Mouse (Mus musculus) CH12.LX (cell line): ENCODE measurements at regions not wholly inside any gene's neighbourhood (a gene's known extent, or its start where the extent isn't known, plus 50 kb on each side); places are given as distances from the start of the nearest gene placed in this dataset.

Source experiments
- CTCF ChIP-seq, 2 experiments: IDR thresholded peaks in 1 of 2; conservative IDR thresholded peaks in 1 of 2; 2 replicates each; pipeline ENCODE4 v1.5.1; 2011 to 2012; ENCODE audit warnings: low read depth in 2 of 2, low read length in 2 of 2, improper control_type of control experiment in 1 of 2, inconsistent platforms in 1 of 2, mild to moderate bottlenecking in 1 of 2, moderate library complexity in 1 of 2
- GABPA ChIP-seq: IDR thresholded peaks from 2 replicates; pipeline ENCODE4 v1.6.1; 2012; ENCODE audit warnings: low read depth, low read length, improper control_type of control experiment, inconsistent platforms; ENCODE audit not compliant: insufficient replicate concordance
- KAT2A ChIP-seq: IDR thresholded peaks from 2 replicates; pipeline ENCODE4 v1.6.1; 2012; ENCODE audit warnings: low read length, improper control_type of control experiment, inconsistent platforms; ENCODE audit not compliant: insufficient replicate concordance
- MAFK ChIP-seq: IDR thresholded peaks from 2 replicates; pipeline ENCODE4 v1.6.1; 2011; ENCODE audit warnings: low read length, improper control_type of control experiment; ENCODE audit not compliant: insufficient replicate concordance
- POLR2A ChIP-seq: IDR thresholded peaks from 2 replicates; pipeline ENCODE4 v1.6.1; 2011; ENCODE audit warnings: low read depth, mild to moderate bottlenecking, improper control_type of control experiment, low read length

- no peak for TF ChIP-seq CTCF (conservative IDR thresholded peaks at IDR 0.05 in 1 of 2, IDR thresholded peaks at IDR 0.05 in 1 of 2; ENCODE audit: low read depth in 2 of 2, low read length in 2 of 2)
- TF ChIP-seq GABPA = no peak
- no peak for TF ChIP-seq POLR2A
- TF ChIP-seq KAT2A = no peak
- TF ChIP-seq MAFK = no peak
Observed at GRCm38 (mm10) chr16:30171381-30172079, 95.8 kb downstream of the Cpn2 start.
